Mouse (Mus musculus) kidney, postnatal 25 days (tissue): ENCODE measurements at regions not wholly inside any gene's neighbourhood (a gene's known extent, or its start where the extent isn't known, plus 50 kb on each side); places are given as distances from the start of the nearest gene placed in this dataset.

Source experiments
- DNase-seq, 2 experiments: peaks; one replicate each; pipeline ENCODE4 v3.0.0; 2021; ENCODE audit warnings: mixed read lengths in 2 of 2

- DNase-seq = no peak
These were observed 1039.5 kb upstream of the Ddx18 start for GRCm38 (mm10) chr1:122607309-122607708.

- DNase-seq = no peak
These were observed 1008.2 kb upstream of the Ddx18 start for GRCm38 (mm10) chr1:122575954-122576353.

- DNase-seq = no peak
These were observed 983.8 kb upstream of the Ddx18 start for GRCm38 (mm10) chr1:122551596-122551995.

DNA sequence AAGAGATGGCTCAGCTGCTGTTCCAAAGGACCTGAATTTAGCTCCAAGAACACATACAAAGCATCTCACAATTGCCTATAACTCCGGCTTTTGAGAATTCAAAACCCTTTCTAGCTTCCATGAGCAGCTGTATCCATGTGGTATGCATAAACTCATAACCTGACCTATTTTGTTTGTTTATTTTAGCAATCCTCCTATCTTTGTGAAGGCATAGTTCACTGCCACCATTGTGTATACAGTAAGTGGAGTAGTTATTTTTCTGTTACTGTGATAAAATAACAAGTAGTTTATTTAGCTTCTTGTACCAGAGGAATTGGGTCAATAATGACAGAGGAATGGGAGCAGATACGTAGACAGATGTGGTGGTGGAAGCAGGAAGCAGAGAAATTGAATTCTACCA, 941.8 kb upstream of the Ddx18 start:
- DNase-seq = no peak

GRCm38 (mm10) chr1:122501707-122502106, 933.9 kb upstream of the Ddx18 start:
- DNase-seq = no peak

GRCm38 (mm10) chr1:122478003-122478402, 910.2 kb upstream of the Ddx18 start:
- DNase-seq = no peak

GRCm38 (mm10) chr1:122463931-122464330, 896.1 kb upstream of the Ddx18 start:
- no peak for DNase-seq

DNA sequence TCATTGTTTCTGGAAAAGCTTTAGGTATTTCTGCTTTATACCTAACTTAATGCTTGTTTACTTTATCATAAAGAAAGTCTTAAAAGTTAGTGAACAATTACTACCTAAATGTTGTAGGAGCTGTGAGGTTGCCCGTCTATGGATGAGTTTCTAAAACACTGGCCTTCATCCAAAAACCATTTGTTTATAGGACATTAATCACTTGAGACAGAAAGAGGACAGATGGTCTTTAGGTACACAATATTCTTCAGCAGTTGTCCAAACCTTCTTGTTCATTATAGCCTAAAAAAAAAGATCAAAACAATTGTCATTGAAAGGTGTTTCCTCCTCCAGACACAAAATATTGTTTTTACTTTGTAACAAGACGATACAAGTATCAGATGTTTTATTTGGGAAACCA, 891.3 kb upstream of the Ddx18 start:
- no peak for DNase-seq

DNA sequence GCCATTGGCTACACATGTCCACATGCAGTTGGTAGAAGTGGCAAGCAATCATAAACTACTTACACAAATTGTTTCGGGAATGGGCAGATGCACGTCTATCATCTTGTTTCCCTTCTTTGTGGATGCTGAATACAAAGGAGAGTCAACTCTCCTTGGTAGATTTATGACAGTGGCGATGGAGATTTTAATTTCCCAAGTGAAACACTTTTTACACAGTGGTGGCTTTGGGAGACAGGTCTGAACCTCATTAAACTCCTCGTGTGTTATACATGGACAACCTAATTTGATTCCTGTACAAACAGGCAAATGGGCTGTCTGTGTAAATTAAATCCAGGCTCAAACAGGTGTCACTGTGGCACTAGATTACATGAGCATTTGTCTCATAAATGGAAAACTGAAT, 887.1 kb upstream of the Ddx18 start:
- no peak for DNase-seq

- peak in 1 of 2 experiments; percentile 24 for DNase-seq
These were observed 885.8 kb upstream of the Ddx18 start for GRCm38 (mm10) chr1:122453617-122454016.

DNA sequence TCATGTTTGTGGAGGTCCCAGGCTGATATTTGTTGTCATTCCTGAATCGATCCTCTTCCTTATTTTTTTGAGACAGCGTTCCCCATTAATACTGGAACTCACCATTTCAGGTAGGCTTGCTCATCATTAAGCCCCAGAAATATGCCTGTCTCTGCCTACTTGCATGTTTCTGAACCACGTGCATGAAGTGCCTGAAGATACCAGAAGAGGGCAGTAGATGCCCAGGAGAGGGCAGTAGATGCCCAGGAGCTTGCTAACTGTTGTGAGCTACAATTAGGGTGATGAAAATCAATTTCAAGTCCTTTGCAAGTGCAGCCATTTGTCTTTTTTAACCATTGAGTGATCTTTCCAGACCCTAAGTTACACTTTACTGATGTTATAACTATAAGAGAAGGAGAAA, 871.6 kb upstream of the Ddx18 start:
- peak in 1 of 2 experiments; percentile 24 for DNase-seq

- DNase-seq = no peak
These were observed 855.7 kb upstream of the Ddx18 start for GRCm38 (mm10) chr1:122423503-122423902.

- no peak for DNase-seq
These were observed 828.6 kb upstream of the Ddx18 start for GRCm38 (mm10) chr1:122396342-122396741.

- DNase-seq = no peak
These were observed 826.0 kb upstream of the Ddx18 start for GRCm38 (mm10) chr1:122393660-122394355.

GRCm38 (mm10) chr1:122357015-122357414, 789.2 kb upstream of the Ddx18 start:
- DNase-seq = peak; percentile 95 to 98

GRCm38 (mm10) chr1:122351530-122351929, 783.7 kb upstream of the Ddx18 start:
- no peak for DNase-seq

- DNase-seq = no peak
These were observed 765.5 kb upstream of the Ddx18 start for GRCm38 (mm10) chr1:122333267-122333666.

DNA sequence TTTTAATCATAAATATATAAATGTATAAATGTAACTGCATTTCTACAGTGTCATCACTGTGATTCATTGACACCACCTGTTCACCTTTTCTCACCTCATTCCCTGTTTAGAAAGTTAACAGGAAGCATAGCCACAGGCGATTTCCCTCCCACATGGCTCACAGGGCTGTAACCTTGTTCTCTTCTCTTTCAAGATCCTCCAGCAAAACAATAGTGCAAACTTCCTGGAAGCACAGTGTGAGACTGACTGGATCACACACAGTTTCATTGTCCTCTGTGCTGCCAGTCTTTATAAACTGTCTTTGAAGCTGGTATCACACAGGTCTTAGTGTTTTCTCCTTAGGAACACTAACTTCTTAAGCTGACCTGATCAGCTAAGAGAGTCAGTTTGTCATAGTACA, 760.5 kb upstream of the Ddx18 start:
- DNase-seq = no peak
